Mouse (Mus musculus): ENCODE results near the gene Mllt10. TPM values are rescaled to one million over a fixed set of nuclear protein-coding genes. Genes with fewer than 3 reads are reported as not detected.

Gene Mllt10
- total and polyA plus RNA-seq, 3 experiments, result 33.3 to 64.1 TPM; not detected in 1

DNA sequence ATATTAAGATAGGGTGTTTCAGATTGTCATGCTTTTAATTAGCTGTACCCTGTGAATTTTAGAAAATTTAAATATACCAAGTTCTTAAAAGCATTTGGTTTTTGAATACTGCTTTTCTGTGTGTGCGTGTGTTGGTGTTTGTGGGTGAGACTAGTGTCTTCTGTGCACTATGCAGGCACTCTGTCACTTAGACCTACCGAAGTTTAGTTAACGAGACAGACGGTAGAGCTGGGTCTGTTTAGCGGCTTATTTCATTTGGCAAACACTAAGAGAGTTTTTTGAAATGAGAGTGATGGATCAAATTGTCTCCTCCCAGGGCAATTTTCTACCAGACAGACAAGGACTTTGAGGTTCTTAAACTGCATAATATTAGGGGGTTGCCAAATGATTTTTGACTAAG, 106.0 kb downstream of the Mllt10 start:
- peaks cover 0 to 36% of the 10 kb centered on the region in 2 experiments; a peak in 2 of 4 replicates for H3K36me3 ChIP-seq (ENCODE audit: control insufficient read depth in 1 of 2, insufficient read depth in 2 of 2, low read length in 2 of 2)
- DNase-seq (ENCODE audit: low read depth, low spot score), result no peak
- H3K4me1 ChIP-seq (ENCODE audit: control insufficient read depth in 1 of 2, insufficient read depth in 2 of 2, low read length in 2 of 2), result no peaks in the 10 kb centered on the region
- no peaks in the 10 kb centered on the region for H3K9me3 ChIP-seq (replicated peaks; ENCODE audit: insufficient read depth, low read length)
- H3K27me3 ChIP-seq (ENCODE audit: control insufficient read depth in 1 of 2, insufficient read depth in 2 of 2, low read length in 2 of 2), result no peaks in the 10 kb centered on the region
- no peak overlapping the region for H3K4me3 ChIP-seq (ENCODE audit: control insufficient read depth in 1 of 2, insufficient read depth in 1 of 2, low read depth in 2 of 2, low read length in 2 of 2)
- no peak overlapping the region for H3K27ac ChIP-seq (ENCODE audit: control insufficient read depth, low read depth, low read length)
- H3K9ac ChIP-seq (ENCODE audit: control insufficient read depth, low read depth, low read length, poor library complexity, severe bottlenecking), result no peak overlapping the region
- H3K79me2 ChIP-seq (ENCODE audit: control insufficient read depth, insufficient read depth, low read length, poor library complexity), result peaks cover 2% of the 10 kb centered on the region; the same call in 1 of the 2 replicates
- TF ChIP-seq TBP (IDR thresholded peaks at IDR 0.05; ENCODE audit: low read depth, low read length) (no peak), MAZ (IDR thresholded peaks at IDR 0.05; ENCODE audit: low read depth, low read length) (no peak), E2F4 (IDR thresholded peaks at IDR 0.05; ENCODE audit: borderline replicate concordance, low read depth, low read length) (no peak), MEF2A (IDR thresholded peaks at IDR 0.05; ENCODE audit: extremely low read depth, insufficient replicate concordance, low read depth, low read length, poor library complexity, severe bottlenecking) (no peak), POLR2AphosphoS2 (IDR thresholded peaks at IDR 0.05; ENCODE audit: low read length) (no peak), TAL1 (IDR thresholded peaks at IDR 0.05; ENCODE audit: low read length) (no peak), ZKSCAN1 (IDR thresholded peaks at IDR 0.05; ENCODE audit: low read depth, low read length) (no peak), EP300 (IDR thresholded peaks at IDR 0.05; ENCODE audit: low read depth in 1 of 2, low read length in 2 of 2) (no peak), MYB (IDR thresholded peaks at IDR 0.05; ENCODE audit: low read depth, low read length) (no peak), CHD1 (IDR thresholded peaks at IDR 0.05; ENCODE audit: low read depth, low read length) (no peak), BHLHE40 (IDR thresholded peaks at IDR 0.05; ENCODE audit: borderline replicate concordance, low read depth, low read length) (no peak)

DNA sequence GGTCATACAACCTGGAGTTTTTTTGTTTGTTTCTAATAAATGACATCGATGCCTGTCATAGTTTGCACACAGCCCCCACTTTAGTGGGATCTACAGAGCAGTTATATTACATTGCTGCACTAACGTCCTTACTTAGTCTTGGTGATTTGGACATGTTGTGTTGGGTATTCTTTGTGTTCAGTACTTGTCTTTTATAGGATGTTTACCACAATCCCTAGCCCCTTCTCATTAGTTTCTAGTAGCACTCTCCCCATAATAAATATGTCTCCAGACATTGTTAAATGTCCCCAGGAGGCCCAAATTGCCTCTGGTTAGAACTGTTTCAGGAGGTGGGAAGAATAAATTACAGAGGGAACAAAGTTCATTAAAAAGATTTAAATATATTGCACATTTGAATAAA, 110.5 kb downstream of the Mllt10 start:
- Histone ChIP-seq H3K9me3 (replicated peaks; ENCODE audit: insufficient read depth, low read length) (no peaks in the 10 kb centered on the region), H3K27me3 (ENCODE audit: control insufficient read depth in 1 of 2, insufficient read depth in 2 of 2, low read length in 2 of 2) (no peaks in the 10 kb centered on the region), H3K27ac (ENCODE audit: control insufficient read depth, low read depth, low read length) (no peak overlapping the region), H3K36me3 (ENCODE audit: control insufficient read depth in 1 of 2, insufficient read depth in 2 of 2, low read length in 2 of 2) (peaks cover 19 to 20% of the 10 kb centered on the region in 2 experiments), H3K4me1 (ENCODE audit: control insufficient read depth in 1 of 2, insufficient read depth in 2 of 2, low read length in 2 of 2) (peaks cover 8 to 10% of the 10 kb centered on the region in 2 experiments), H3K79me2 (ENCODE audit: control insufficient read depth, insufficient read depth, low read length, poor library complexity) (peaks cover 2% of the 10 kb centered on the region; the same call in 1 of the 2 replicates), H3K4me3 (ENCODE audit: control insufficient read depth in 1 of 2, insufficient read depth in 1 of 2, low read depth in 2 of 2, low read length in 2 of 2) (no peak overlapping the region), H3K9ac (ENCODE audit: control insufficient read depth, low read depth, low read length, poor library complexity, severe bottlenecking) (no peak overlapping the region)
- TF ChIP-seq MYB (IDR thresholded peaks at IDR 0.05; ENCODE audit: low read depth, low read length), result no peak
- no peak for TF ChIP-seq SMC3 (IDR thresholded peaks at IDR 0.05; ENCODE audit: low read depth, low read length)
- no peak for TF ChIP-seq SIN3A (IDR thresholded peaks at IDR 0.05; ENCODE audit: low read length)
- no peak for TF ChIP-seq E2F4 (IDR thresholded peaks at IDR 0.05; ENCODE audit: borderline replicate concordance, low read depth, low read length)
- no peak for TF ChIP-seq HCFC1 (IDR thresholded peaks at IDR 0.05; ENCODE audit: low read depth, low read length)
- TF ChIP-seq ZNF384 (IDR thresholded peaks at IDR 0.05; ENCODE audit: low read depth, low read length), result no peak
- TF ChIP-seq MXI1 (IDR thresholded peaks at IDR 0.05; ENCODE audit: low read depth, low read length), result no peak
- TF ChIP-seq TAL1 (IDR thresholded peaks at IDR 0.05; ENCODE audit: low read length), result no peak
- no peak for TF ChIP-seq ETS1 (IDR thresholded peaks at IDR 0.05; ENCODE audit: low read depth, low read length)
- no peak for TF ChIP-seq MAFK (IDR thresholded peaks at IDR 0.05; ENCODE audit: borderline replicate concordance, low read depth, low read length)
- no peak for TF ChIP-seq GATA1 (IDR thresholded peaks at IDR 0.05; ENCODE audit: low read depth, low read length)
- no peak for TF ChIP-seq ZMIZ1 (IDR thresholded peaks at IDR 0.05; ENCODE audit: low read depth, low read length)
- TF ChIP-seq CHD1 (IDR thresholded peaks at IDR 0.05; ENCODE audit: low read depth, low read length), result no peak
- no peak for TF ChIP-seq KAT2A (conservative IDR thresholded peaks at IDR 0.05; ENCODE audit: low read depth, low read length)
- TF ChIP-seq ZC3H11A (IDR thresholded peaks at IDR 0.05; ENCODE audit: low read depth, low read length), result no peak
- DNase-seq (ENCODE audit: low read depth, low spot score), result no peak

All from MEL (cell line).